Mouse (Mus musculus) kidney, adult 9 months (tissue): ENCODE data around the gene Nisch.

ENCODE experiments used
- DNase-seq: peaks from one replicate; pipeline ENCODE4 v3.0.0; 2022

Gene Nisch

GRCm38 (mm10) chr14:31189348-31189747, 27.4 kb downstream of the Nisch start:
- no peak for DNase-seq

- DNase-seq = no peak
Measured at GRCm38 (mm10) chr14:31188771-31189181, 28.0 kb downstream of the Nisch start.

GRCm38 (mm10) chr14:31186656-31187055, 30.1 kb downstream of the Nisch start:
- DNase-seq = peak; percentile 87

- DNase-seq = no peak
Measured at GRCm38 (mm10) chr14:31184195-31184594, 32.6 kb downstream of the Nisch start.

GRCm38 (mm10) chr14:31183541-31183940, 33.2 kb downstream of the Nisch start:
- no peak for DNase-seq

GRCm38 (mm10) chr14:31182786-31183290, 33.9 kb downstream of the Nisch start:
- peak; percentile 85 for DNase-seq

- DNase-seq = no peak
Measured at GRCm38 (mm10) chr14:31181512-31181911, 35.2 kb downstream of the Nisch start.

GRCm38 (mm10) chr14:31179677-31180365, 36.9 kb downstream of the Nisch start:
- peak; percentile 87 for DNase-seq

- DNase-seq = no peak
Measured at GRCm38 (mm10) chr14:31177715-31178114, 39.0 kb downstream of the Nisch start.

GRCm38 (mm10) chr14:31177287-31177686, 39.5 kb downstream of the Nisch start:
- no peak for DNase-seq

- no peak for DNase-seq
Measured at GRCm38 (mm10) chr14:31173537-31173936, 43.2 kb downstream of the Nisch start.

GRCm38 (mm10) chr14:31172781-31173455, 43.8 kb downstream of the Nisch start:
- peak; percentile 50 for DNase-seq

- DNase-seq = no peak
Measured at GRCm38 (mm10) chr14:31171821-31172220, 44.9 kb downstream of the Nisch start.

GRCm38 (mm10) chr14:31171386-31171785, 45.4 kb downstream of the Nisch start:
- no peak for DNase-seq

- DNase-seq = no peak
Measured at GRCm38 (mm10) chr14:31170963-31171362, 45.8 kb downstream of the Nisch start.

- no peak for DNase-seq
Measured at GRCm38 (mm10) chr14:31169508-31169907, 47.2 kb downstream of the Nisch start.

- peak; percentile 56 for DNase-seq
Measured at GRCm38 (mm10) chr14:31168425-31168824, 48.3 kb downstream of the Nisch start, which contains the start of gene Stab1. Stab1 (minus strand) TSS chr14:31168641.

- DNase-seq = no peak
Measured at GRCm38 (mm10) chr14:31166827-31167226, 49.9 kb downstream of the Nisch start.

GRCm38 (mm10) chr14:31165991-31166630, 50.6 kb downstream of the Nisch start:
- no peak for DNase-seq

- no peak for DNase-seq
Measured at GRCm38 (mm10) chr14:31165458-31165857, 51.3 kb downstream of the Nisch start.

- no peak for DNase-seq
Measured at GRCm38 (mm10) chr14:31165010-31165409, 51.7 kb downstream of the Nisch start.

GRCm38 (mm10) chr14:31164067-31164466, 52.7 kb downstream of the Nisch start:
- DNase-seq = no peak

GRCm38 (mm10) chr14:31161638-31162037, 55.1 kb downstream of the Nisch start:
- DNase-seq = no peak

- no peak for DNase-seq
Measured at GRCm38 (mm10) chr14:31161191-31161590, 55.6 kb downstream of the Nisch start.
